Mouse (Mus musculus) heart, embryonic 16.5 days (tissue): ENCODE data around the gene Clec4f. TPM values are rescaled to one million over a fixed set of nuclear protein-coding genes. Genes with fewer than 3 reads are reported as not detected.

ENCODE experiments used
- ATAC-seq: fragments of 200-750 bp; cut with Nextera tagmentation; replicated peaks from 2 replicates; pipeline ENCODE4 v1.8.0; 2017; ENCODE audit warnings: moderate number of reproducible peaks; ENCODE audit not compliant: insufficient read depth, low FRiP score; ENCODE audit errors: extremely low read depth
- H3K27ac ChIP-seq: fragments of 300-500 bp; sonication (generic); 2 replicates; pipeline ENCODE4 v1.5.1; 2014; ENCODE audit warnings: mild to moderate bottlenecking, low read length, control low read depth, moderate library complexity
- H3K27me3 ChIP-seq: fragments of 300-500 bp; sonication (generic); 2 replicates; pipeline ENCODE4 v1.6.1; 2014; ENCODE audit warnings: low read length, mixed read lengths; ENCODE audit not compliant: control insufficient read depth, insufficient read depth
- H3K36me3 ChIP-seq: fragments of 300-500 bp; sonication (generic); 2 replicates; pipeline ENCODE4 v1.6.1; 2014; ENCODE audit not compliant: control insufficient read depth, insufficient read depth
- H3K4me1 ChIP-seq: fragments of 300-500 bp; sonication (generic); 2 replicates; pipeline ENCODE4 v1.6.1; 2014; ENCODE audit warnings: low read length, mixed read lengths; ENCODE audit not compliant: control insufficient read depth, insufficient read depth
- H3K4me2 ChIP-seq: fragments of 300-500 bp; sonication (generic); 2 replicates; pipeline ENCODE4 v1.6.1; 2014; ENCODE audit warnings: low read depth, mild to moderate bottlenecking, control low read depth, low read length
- H3K4me3 ChIP-seq: fragments of 300-500 bp; sonication (generic); 2 replicates; pipeline ENCODE4 v1.5.1; 2014; ENCODE audit warnings: mild to moderate bottlenecking, control low read depth, low read length
- H3K9ac ChIP-seq: fragments of 300-500 bp; sonication (generic); 2 replicates; pipeline ENCODE4 v1.6.1; 2014; ENCODE audit warnings: low read length, control low read depth
- H3K9me3 ChIP-seq: fragments of 300-500 bp; sonication (generic); replicated peaks from 2 replicates; pipeline ENCODE4 v1.6.1; 2016; ENCODE audit warnings: low read length; ENCODE audit not compliant: control insufficient read depth
- WGBS: fragments of 180-500 bp; shearing (Covaris S2); extraction: QIAGEN DNeasy Blood & Tissue Kit; methylation state at CpG from one replicate; pipeline ENCODE4 v1.1.7; 2014; 5-methylcytosine and 5-hydroxymethylcytosine counted together
- polyA plus RNA-seq: library from polyadenylated mRNA; unstranded; fragments of >200 nt; fragmentation: Nextera tagmentation; extraction: Ambion mirVana; gene quantifications from 2 replicates; pipeline ENCODE4 v1.2.1, GENCODE M21; 2015

Clec4f gene
- polyA plus RNA-seq, 1 experiment from 2014 or later: 0.20 TPM

GRCm38 (mm10) chr6:83616512-83616911, 39.5 kb downstream of the Clec4f start:
- no peak for ATAC-seq

GRCm38 (mm10) chr6:83614469-83614868, 41.5 kb downstream of the Clec4f start:
- Histone ChIP-seq H3K4me2 (no peak overlapping the region), H3K36me3 (no peaks in the 10 kb centered on the region), H3K9ac (no peak overlapping the region), H3K27me3 (0 out of 2 replicates have a peak, but pooled peaks cover 2% of the 10 kb centered on the region), H3K27ac (no peak overlapping the region), H3K9me3 (no peaks in the 10 kb centered on the region), H3K4me1 (no peaks in the 10 kb centered on the region), H3K4me3 (no peak overlapping the region)
- 76% methylated on average over 4 of the region's 4 CpGs for WGBS
- no peak for ATAC-seq

More at GRCm38 (mm10) chr6:83616512-83616911, 39.5 kb downstream of the Clec4f start:
- no peaks in the 10 kb centered on the region for H3K9me3 ChIP-seq
- H3K36me3 ChIP-seq: no peaks in the 10 kb centered on the region
- no peak overlapping the region for H3K9ac ChIP-seq
- no peaks in the 10 kb centered on the region for H3K4me1 ChIP-seq
- no peak overlapping the region for H3K4me3 ChIP-seq
- no peak overlapping the region for H3K27ac ChIP-seq
- WGBS: 48% methylated on average over 5 of the region's 5 CpGs
- 0 out of 2 replicates have a peak, but pooled peaks cover 2% of the 10 kb centered on the region for H3K27me3 ChIP-seq
- no peak overlapping the region for H3K4me2 ChIP-seq

DNA sequence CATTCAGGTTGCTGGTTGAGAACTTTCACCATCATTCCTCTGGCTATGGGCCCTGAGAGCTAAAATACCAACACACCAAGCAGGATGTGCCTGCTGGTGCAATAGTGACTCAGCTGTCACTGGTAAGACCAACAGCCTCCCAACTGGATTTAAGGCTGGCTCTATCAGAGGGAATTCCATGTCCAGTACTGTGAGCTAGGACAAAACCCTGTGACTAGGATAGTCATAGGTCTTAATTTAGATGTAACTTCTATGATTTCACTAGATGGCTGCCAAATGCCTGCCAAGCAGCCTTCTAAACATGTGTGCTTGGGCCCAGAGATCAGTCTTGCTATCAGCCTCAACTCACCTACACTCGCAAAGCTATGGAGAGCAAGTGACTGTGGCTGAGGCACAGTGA, 43.0 kb downstream of the Clec4f start:
- no peak overlapping the region for H3K4me2 ChIP-seq
- no peak for ATAC-seq
- no peak overlapping the region for H3K27ac ChIP-seq
- H3K36me3 ChIP-seq: no peaks in the 10 kb centered on the region
- no peaks in the 10 kb centered on the region for H3K9me3 ChIP-seq
- H3K4me1 ChIP-seq: no peaks in the 10 kb centered on the region
- H3K27me3 ChIP-seq: no peaks in the 10 kb centered on the region
- no peak overlapping the region for H3K9ac ChIP-seq
- H3K4me3 ChIP-seq: no peak overlapping the region
- WGBS: 92% methylated on average over 1 of the region's 1 CpGs

GRCm38 (mm10) chr6:83599636-83600174, 56.3 kb downstream of the Clec4f start:
- Histone ChIP-seq H3K36me3 (no peaks in the 10 kb centered on the region), H3K4me2 (peak overlapping the region; percentile 69), H3K9me3 (no peaks in the 10 kb centered on the region), H3K4me1 (peaks cover 17% of the 10 kb centered on the region), H3K9ac (no peak overlapping the region), H3K27me3 (no peaks in the 10 kb centered on the region), H3K27ac (peak overlapping the region; percentile 29; the same call in 1 of the 2 replicates), H3K4me3 (no peak overlapping the region; the same call in 1 of the 2 replicates)
- ATAC-seq: no peak; the same call in 1 of the 2 replicates
- WGBS: 21% methylated on average over 6 of the region's 6 CpGs

GRCm38 (mm10) chr6:83599060-83599550, 56.9 kb downstream of the Clec4f start:
- Histone ChIP-seq H3K9me3 (no peaks in the 10 kb centered on the region), H3K4me1 (peaks cover 17% of the 10 kb centered on the region), H3K36me3 (no peaks in the 10 kb centered on the region), H3K9ac (peak overlapping the region; percentile 57; the same call in 1 of the 2 replicates), H3K27ac (no peak overlapping the region; the same call in 1 of the 2 replicates), H3K4me3 (peak overlapping the region; percentile 38), H3K4me2 (peak overlapping the region; percentile 69), H3K27me3 (no peaks in the 10 kb centered on the region)
- 34% methylated on average over 24 of the region's 24 CpGs for WGBS
- ATAC-seq: no peak; the same call in 1 of the 2 replicates

GRCm38 (mm10) chr6:83598646-83599045, 57.3 kb downstream of the Clec4f start:
- H3K4me1 ChIP-seq: peaks cover 19% of the 10 kb centered on the region
- no peaks in the 10 kb centered on the region for H3K36me3 ChIP-seq
- no peaks in the 10 kb centered on the region for H3K9me3 ChIP-seq
- H3K4me3 ChIP-seq: peak overlapping the region; percentile 38
- H3K27ac ChIP-seq: no peak overlapping the region
- peak overlapping the region; percentile 69 for H3K4me2 ChIP-seq
- H3K9ac ChIP-seq: peak overlapping the region; percentile 57; the same call in 1 of the 2 replicates
- WGBS: 9% methylated on average over 9 of the region's 9 CpGs
- ATAC-seq: peak; percentile 63; the same call in 1 of the 2 replicates
- no peaks in the 10 kb centered on the region for H3K27me3 ChIP-seq

GRCm38 (mm10) chr6:83597988-83598387, 58.0 kb downstream of the Clec4f start:
- ATAC-seq: peak; percentile 65; the same call in 1 of the 2 replicates
- peak overlapping the region; percentile 68 for H3K27ac ChIP-seq

GRCm38 (mm10) chr6:83595035-83595434, 61.0 kb downstream of the Clec4f start:
- Histone ChIP-seq H3K9me3 (no peaks in the 10 kb centered on the region), H3K27ac (no peak overlapping the region), H3K9ac (no peak overlapping the region), H3K4me1 (peaks cover 20% of the 10 kb centered on the region), H3K27me3 (no peaks in the 10 kb centered on the region), H3K36me3 (no peaks in the 10 kb centered on the region), H3K4me2 (no peak overlapping the region), H3K4me3 (no peak overlapping the region)
- ATAC-seq: no peak
- WGBS: 78% methylated on average over 2 of the region's 2 CpGs

More at GRCm38 (mm10) chr6:83597988-83598387, 58.0 kb downstream of the Clec4f start:
- Histone ChIP-seq H3K27me3 (no peaks in the 10 kb centered on the region), H3K9ac (no peak overlapping the region), H3K36me3 (no peaks in the 10 kb centered on the region), H3K4me3 (no peak overlapping the region), H3K4me1 (peaks cover 22% of the 10 kb centered on the region), H3K9me3 (no peaks in the 10 kb centered on the region), H3K4me2 (no peak overlapping the region)
- WGBS: 25% methylated on average over 3 of the region's 3 CpGs
